Mouse (Mus musculus): ENCODE measurements around the gene Qser1. TPM values are rescaled to one million over a fixed set of nuclear protein-coding genes. Genes with fewer than 3 reads are reported as not detected.
A peak's percentile ranks its signal among the peaks of the same experiment; 100 is the strongest.

The Qser1 gene
- total RNA-seq, 2 experiments from 2014 or later = 27.6 to 28.5 TPM

GRCm38 (mm10) chr2:104736241-104736640 lies 80.3 kb downstream of the Qser1 start:
- no peak for DNase-seq (ENCODE audit: low spot score in 2 of 2)

GRCm38 (mm10) chr2:104732562-104733256 lies 83.9 kb downstream of the Qser1 start:
- no peak for DNase-seq (ENCODE audit: low spot score in 2 of 2)

- DNase-seq (ENCODE audit: low spot score in 2 of 2) = no peak
Observed at GRCm38 (mm10) chr2:104732033-104732444, 84.5 kb downstream of the Qser1 start.

- no peak for DNase-seq (ENCODE audit: low spot score in 2 of 2)
Observed at GRCm38 (mm10) chr2:104727369-104727768, 89.2 kb downstream of the Qser1 start.

- DNase-seq (ENCODE audit: low spot score in 2 of 2) = no peak
Observed at GRCm38 (mm10) chr2:104722021-104722420, 94.5 kb downstream of the Qser1 start.

- no peak for DNase-seq (ENCODE audit: low spot score in 2 of 2)
Observed at GRCm38 (mm10) chr2:104717827-104718226, 98.7 kb downstream of the Qser1 start.

- DNase-seq (ENCODE audit: low spot score in 2 of 2) = no peak
Observed at GRCm38 (mm10) chr2:104717231-104717735, 99.3 kb downstream of the Qser1 start.

- no peak for DNase-seq (ENCODE audit: low spot score in 2 of 2)
Observed at GRCm38 (mm10) chr2:104716279-104716678, 100.3 kb downstream of the Qser1 start, which contains the start of gene Pin1rt1. Gene Pin1rt1 (minus strand): TSS chr2:104716379.

GRCm38 (mm10) chr2:104714254-104714691 lies 102.3 kb downstream of the Qser1 start:
- DNase-seq (ENCODE audit: low spot score in 2 of 2) = no peak

- no peak for DNase-seq (ENCODE audit: low spot score in 2 of 2)
Observed at GRCm38 (mm10) chr2:104712486-104712809, 104.1 kb downstream of the Qser1 start.

GRCm38 (mm10) chr2:104711585-104712485 lies 104.7 kb downstream of the Qser1 start, which contains the start of gene Tcp11l1:
Gene Tcp11l1 (minus strand): TSS chr2:104712169.
- peak; percentile 30 to 56 for DNase-seq (ENCODE audit: low spot score in 2 of 2)

GRCm38 (mm10) chr2:104710670-104711370 lies 105.7 kb downstream of the Qser1 start:
- no peak for DNase-seq (ENCODE audit: low spot score in 2 of 2)

GRCm38 (mm10) chr2:104709786-104710337 lies 106.7 kb downstream of the Qser1 start:
- no peak for DNase-seq (ENCODE audit: low spot score in 2 of 2)

Other genes starting within 250 kb of the Qser1 start
- gene Cstf3, start 226.2 kb downstream of the Qser1 start, total RNA-seq (2021) = 10 to 100 TPM; 22.6 to 28.9 TPM
- 1 to 10 TPM; 7.1 to 9.5 TPM for gene Tcp11l1, start 104.6 kb downstream of the Qser1 start, total RNA-seq (2021)
- gene Pin1rt1, start 100.4 kb downstream of the Qser1 start, total RNA-seq (2021) = not detected
- gene Depdc7, start 73.9 kb downstream of the Qser1 start, total RNA-seq (2021) = 1 to 10 TPM; 2.4 to 3.3 TPM
- gene Prrg4, start 33.1 kb upstream of the Qser1 start, total RNA-seq (2021) = 1 to 10 TPM in 1 of 2 experiments, under 1 TPM in 1; 0.78 to 1.6 TPM
- 1 to 10 TPM; 3.1 to 4.1 TPM for gene Ccdc73, start 51.0 kb upstream of the Qser1 start, total RNA-seq (2021)
- 100 to 1,000 TPM; 134 to 136 TPM for gene Eif3m, start 200.3 kb upstream of the Qser1 start, total RNA-seq (2021)